Mouse (Mus musculus): ENCODE data around the gene Borcs5.

GRCm38 (mm10) chr6:134730978-134731377, 91.7 kb downstream of the Borcs5 start:
- TF ChIP-seq CTCF (conservative IDR thresholded peaks at IDR 0.05 in 1 of 2, IDR thresholded peaks at IDR 0.05 in 1 of 2; ENCODE audit: low read depth in 2 of 2, low read length in 2 of 2) (no peak), EP300 (IDR thresholded peaks at IDR 0.05; ENCODE audit: low read length) (no peak), USF1 (IDR thresholded peaks at IDR 0.05; ENCODE audit: low read depth, low read length) (no peak), SIN3A (IDR thresholded peaks at IDR 0.05; ENCODE audit: low read length) (no peak), POLR2A (IDR thresholded peaks at IDR 0.05; ENCODE audit: low read depth, low read length) (no peak), JUND (conservative IDR thresholded peaks at IDR 0.05; ENCODE audit: low read depth, low read length) (no peak), E2F4 (IDR thresholded peaks at IDR 0.05; ENCODE audit: insufficient replicate concordance, low read depth, low read length) (no peak)
